Mouse (Mus musculus): ENCODE data around the gene Pou3f3.

Pou3f3 gene

GRCm38 (mm10) chr1:42694665-42695577, 647 bp upstream of the Pou3f3 start:
- DNase-seq = no peak

- DNase-seq = no peak
Observed at GRCm38 (mm10) chr1:42696371-42697031, 933 bp downstream of the Pou3f3 start.

DNA sequence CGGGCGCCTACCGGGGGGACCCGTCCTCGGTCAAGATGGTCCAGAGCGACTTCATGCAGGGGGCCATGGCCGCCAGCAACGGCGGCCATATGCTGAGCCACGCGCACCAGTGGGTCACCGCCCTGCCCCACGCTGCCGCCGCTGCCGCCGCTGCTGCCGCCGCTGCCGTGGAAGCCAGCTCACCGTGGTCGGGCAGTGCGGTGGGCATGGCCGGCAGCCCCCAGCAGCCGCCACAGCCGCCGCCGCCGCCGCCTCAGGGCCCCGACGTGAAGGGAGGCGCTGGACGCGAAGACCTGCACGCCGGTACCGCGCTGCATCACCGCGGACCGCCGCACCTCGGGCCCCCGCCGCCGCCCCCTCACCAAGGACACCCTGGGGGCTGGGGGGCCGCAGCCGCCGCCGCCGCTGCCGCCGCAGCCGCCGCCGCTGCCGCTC, 1.8 kb downstream of the Pou3f3 start:
- no peak for DNase-seq

DNA sequence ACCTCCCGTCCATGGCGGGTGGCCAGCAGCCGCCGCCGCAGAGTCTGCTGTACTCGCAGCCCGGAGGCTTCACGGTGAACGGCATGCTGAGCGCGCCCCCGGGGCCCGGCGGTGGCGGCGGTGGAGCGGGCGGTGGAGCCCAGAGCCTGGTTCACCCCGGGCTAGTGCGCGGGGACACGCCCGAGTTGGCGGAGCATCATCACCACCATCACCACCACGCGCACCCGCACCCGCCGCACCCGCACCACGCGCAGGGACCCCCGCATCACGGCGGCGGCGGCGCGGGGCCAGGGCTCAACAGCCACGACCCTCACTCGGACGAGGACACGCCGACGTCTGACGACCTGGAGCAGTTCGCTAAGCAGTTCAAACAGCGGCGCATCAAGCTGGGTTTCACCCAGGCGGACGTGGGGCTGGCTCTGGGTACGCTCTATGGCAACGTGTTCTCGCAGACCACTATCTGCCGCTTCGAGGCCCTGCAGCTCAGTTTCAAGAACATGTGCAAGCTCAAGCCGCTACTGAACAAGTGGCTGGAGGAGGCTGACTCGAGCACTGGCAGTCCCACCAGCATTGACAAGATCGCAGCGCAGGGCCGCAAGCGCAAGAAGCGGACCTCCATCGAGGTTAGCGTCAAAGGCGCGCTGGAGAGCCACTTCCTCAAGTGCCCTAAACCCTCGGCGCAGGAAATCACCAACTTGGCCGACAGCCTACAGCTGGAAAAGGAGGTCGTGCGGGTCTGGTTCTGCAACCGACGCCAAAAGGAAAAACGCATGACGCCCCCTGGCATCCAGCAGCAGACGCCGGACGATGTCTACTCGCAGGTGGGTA, 2.4 kb downstream of the Pou3f3 start:
- DNase-seq = no peak

DNA sequence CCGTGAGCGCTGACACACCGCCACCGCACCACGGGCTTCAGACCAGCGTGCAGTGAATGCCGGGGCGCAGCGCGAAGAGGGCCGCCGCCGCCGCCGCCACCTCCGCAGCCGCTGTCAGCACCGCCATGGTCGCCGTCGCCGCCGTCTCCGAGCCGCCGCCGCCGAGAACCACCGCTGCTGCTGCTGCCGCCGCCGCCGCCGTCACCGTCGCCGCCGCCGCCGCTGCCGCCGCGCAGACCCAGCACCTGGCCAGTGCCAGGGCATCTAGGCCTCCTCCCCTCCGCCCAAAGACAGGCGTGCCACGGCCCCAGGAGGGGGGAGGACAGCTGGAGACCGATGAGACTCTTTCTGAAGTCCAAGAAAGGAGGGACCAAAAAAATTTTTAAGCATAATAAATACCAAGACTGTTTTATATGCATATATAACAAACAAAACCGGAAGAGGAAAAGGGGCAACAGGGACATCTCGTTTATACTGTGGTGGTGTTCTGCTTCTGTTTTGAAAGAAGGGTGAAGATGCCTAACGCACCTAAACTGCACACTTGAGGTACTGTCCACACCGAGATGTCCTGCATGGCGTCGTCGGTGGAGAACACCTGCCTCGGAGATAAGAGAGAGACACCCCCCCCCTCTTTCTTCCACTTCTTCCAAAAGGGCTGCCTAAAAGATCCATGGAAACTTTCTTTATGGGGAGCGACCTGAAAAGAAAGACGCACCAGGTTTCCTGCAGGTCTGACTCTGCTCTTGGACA, 3.2 kb downstream of the Pou3f3 start:
- DNase-seq = no peak

- no peak for DNase-seq
Observed at GRCm38 (mm10) chr1:42699471-42699871, 3.9 kb downstream of the Pou3f3 start.

GRCm38 (mm10) chr1:42700171-42700570, 4.6 kb downstream of the Pou3f3 start:
- DNase-seq = no peak

- no peak for DNase-seq
Observed at GRCm38 (mm10) chr1:42700815-42701214, 5.2 kb downstream of the Pou3f3 start.

- no peak for DNase-seq
Observed at GRCm38 (mm10) chr1:42701833-42702611, 6.5 kb downstream of the Pou3f3 start.

DNA sequence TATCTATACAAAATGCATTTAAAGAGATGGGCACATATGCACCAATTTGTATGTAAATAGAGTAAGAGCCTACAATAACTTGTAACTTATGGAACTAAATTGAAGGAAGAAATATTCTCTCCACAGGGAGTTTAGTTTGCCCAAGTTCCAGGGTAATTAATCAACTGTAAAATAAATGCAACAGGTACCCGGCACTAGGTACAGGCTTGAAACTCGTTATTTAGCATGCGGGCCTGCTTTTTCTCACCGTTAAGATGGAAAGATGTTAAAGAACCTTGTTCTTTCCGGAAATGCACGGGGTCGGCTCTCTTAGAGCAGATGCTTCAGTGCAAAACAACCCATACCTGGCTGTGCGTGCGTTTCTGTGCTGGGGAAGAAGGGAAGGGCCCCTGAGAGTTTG, 7.4 kb downstream of the Pou3f3 start:
- no peak for DNase-seq

GRCm38 (mm10) chr1:42703424-42703823, 7.9 kb downstream of the Pou3f3 start:
- DNase-seq = no peak

DNA sequence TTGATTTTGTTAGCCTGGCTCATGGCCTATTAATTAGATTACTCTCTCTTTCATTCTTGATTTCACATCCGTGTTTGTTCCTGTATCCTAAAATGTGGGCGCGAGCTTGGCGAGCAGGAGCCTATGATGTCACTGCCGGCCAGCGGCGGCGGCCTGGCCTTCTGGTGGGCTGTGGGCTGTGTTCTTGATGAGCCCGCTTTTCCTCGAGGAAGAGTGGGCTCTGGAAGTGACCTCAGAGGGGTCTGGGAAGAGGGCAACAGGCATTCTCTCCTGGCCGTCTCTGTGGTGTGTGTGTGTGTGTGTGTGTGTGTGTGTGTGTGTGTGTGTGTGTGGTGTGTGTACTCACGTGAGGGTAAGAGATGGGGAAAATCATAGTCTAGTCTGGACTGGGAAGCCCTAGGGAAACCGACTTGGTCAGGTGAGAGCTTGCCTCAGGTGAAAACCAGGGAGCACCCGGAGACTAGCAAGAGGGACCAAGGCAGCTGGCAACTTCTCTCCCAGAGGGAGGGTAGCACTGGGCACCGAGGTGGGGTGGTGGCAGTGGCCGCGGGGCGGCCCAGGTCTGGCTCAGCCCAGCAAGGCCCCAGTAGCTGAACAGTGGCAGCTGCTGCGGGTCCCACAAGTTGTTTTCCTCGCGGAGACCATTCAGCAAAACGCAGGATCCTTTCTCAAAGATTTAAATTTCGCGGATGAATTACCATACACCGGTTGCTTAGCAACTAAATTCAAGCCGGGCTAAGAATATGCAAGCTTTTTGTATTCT, 8.5 kb downstream of the Pou3f3 start:
- DNase-seq = no peak

GRCm38 (mm10) chr1:42704981-42705810, 9.6 kb downstream of the Pou3f3 start:
- DNase-seq = no peak

- no peak for DNase-seq
Observed at GRCm38 (mm10) chr1:42705811-42706160, 10.2 kb downstream of the Pou3f3 start.

- no peak for DNase-seq
Observed at GRCm38 (mm10) chr1:42707196-42707595, 11.6 kb downstream of the Pou3f3 start.

DNA sequence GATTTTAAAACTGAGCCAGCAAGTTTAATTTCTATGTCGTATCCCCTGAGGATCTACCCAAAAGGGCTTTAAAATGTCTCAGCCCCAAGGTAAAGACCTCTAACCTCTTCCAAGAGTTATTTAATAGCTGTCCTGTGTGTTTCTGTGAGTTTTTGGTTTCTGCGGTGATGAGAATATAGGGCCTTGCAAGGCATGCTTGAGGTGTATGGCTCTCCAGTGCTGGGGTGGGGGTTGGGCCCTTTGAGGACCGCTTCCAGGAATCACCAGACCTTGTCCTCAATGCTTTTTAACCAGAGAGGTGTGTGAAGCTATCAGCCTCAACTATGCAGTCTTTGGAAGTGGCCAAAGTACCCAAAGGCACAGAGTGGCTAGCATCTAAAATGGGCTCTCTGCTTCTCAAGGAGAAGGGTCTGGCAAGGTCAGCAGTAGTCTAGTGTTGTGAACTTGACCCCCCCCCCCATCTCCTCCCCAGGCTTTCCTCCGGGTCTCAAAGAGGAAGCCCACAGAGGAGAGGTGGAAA, 12.1 kb downstream of the Pou3f3 start:
- DNase-seq = no peak

DNA sequence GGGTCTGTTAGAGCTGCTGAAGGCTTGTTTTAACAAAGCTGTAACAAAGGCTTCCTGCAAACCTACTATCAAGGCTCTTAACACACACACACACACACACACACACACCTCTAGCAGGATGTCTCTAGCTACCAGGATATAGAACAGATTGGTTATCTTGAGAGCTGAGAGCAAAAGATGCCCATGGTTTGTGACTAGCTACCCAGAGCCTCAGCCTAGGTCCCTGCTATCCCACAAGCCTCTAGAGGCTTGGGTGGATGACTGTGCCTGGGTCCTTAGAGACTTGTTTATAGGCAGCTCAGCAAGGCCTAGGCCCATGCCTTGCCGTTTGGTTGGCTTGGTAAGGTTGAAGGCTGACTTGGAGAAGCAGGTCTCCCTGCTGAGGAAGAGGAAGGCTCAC, 13.5 kb downstream of the Pou3f3 start:
- DNase-seq = no peak

DNA sequence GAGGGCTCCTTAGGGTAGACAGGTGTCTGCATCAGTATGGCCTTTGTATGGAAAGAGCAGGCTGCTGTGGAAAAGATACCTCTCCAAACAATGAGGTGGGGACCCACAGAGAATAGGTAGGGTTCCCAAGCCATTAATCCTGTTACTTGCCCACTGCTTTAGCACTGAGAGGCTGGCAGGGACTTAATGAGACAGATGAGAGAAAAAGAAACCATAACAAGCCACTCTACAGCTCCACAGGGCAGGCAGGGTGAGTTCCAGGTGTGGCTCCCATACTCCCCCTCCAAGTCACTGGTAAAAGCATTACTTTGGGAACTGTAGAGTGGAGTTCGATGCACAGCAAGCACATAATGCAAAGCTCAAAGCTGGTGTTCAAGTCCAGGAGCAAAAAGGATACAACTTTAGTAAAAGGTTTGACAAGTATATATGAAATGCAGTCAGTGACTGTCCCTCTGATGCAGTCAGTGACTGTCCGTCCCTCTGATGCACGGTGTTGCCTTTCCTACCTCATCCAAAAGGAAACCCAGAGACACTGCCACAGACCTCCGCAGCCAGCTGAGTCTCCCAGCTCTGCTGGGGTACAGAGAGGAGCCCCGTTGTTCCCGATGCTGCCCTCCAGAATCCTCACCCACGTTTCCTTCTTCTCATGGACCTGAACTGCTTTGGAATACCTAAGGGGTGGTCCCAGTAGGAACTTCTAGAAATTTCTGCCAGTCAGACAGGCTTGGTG, 14.0 kb downstream of the Pou3f3 start:
- DNase-seq = no peak

DNA sequence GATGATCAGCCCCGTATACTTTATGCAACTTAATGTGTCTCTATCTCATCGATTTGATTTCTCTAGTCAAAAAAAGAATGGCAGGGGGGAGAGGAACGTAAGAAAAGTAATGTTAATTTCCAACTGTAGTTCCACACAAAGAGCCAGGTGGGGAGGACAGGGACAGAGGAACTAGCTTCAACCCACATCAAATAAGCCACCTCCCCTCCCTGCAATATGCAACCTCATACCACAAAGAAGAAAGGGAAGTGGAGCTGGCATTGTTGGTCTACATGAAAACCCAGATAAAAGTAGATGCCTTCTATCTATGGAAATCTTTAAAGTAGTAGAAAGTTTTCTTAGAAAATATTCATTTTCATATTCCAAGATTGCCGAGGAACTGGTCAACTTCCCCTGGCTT, 14.7 kb downstream of the Pou3f3 start:
- no peak for DNase-seq

Measured in thymus, postnatal 25 days (tissue).